Mouse (Mus musculus): ENCODE measurements at regions not wholly inside any gene's neighbourhood (a gene's known extent, or its start where the extent isn't known, plus 50 kb on each side); places are given as distances from the start of the nearest gene placed in this dataset.
A peak's percentile ranks its signal among the peaks of the same experiment; 100 is the strongest.

DNA sequence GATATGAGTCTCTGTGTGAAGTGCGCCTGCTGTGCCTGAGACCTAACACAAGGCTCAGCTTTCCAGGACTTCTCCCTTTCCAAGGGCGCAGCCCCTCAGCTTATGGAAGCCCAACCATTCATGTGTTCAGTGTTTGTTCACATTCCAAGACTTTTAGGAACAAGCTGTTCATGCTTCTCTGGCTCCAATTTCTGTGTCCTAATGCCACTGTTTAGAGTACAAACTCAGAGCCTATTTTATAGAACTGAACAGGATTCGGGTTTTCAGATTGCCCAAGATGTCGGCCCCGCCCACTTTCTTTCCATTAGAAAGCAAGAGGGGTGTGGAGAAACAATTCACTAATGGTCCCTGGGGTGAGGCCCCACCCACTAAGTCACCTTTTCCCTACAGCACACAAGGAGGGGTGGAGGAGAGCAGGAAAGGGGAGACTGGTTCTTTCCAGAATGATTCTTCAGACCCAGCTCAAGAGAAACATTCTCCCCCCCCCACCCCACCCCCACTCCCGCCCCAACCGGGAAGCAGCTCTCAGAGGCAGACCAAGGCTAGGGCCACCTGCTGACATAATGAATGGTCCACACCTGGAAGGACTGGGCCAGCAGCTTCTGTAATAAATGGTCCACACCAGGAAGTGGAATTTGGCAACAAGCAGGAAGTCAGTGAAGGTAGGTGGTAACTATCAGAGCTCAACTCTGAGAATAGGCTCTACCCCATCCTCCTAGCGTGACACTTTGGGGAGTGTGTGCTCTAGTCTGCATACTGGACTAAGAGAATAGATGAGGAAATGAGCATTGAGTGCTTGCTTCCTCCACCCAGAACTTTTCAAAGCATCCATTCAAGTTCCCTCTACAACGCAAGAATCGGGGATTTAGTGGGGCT is 120.2 kb upstream of the Zfp648 start:
- DNase-seq (ENCODE audit: low spot score in 2 of 2), result no peak

- no peak for DNase-seq (ENCODE audit: low spot score in 2 of 2)
Observed at GRCm38 (mm10) chr1:154086145-154086544, 114.8 kb upstream of the Zfp648 start.

DNA sequence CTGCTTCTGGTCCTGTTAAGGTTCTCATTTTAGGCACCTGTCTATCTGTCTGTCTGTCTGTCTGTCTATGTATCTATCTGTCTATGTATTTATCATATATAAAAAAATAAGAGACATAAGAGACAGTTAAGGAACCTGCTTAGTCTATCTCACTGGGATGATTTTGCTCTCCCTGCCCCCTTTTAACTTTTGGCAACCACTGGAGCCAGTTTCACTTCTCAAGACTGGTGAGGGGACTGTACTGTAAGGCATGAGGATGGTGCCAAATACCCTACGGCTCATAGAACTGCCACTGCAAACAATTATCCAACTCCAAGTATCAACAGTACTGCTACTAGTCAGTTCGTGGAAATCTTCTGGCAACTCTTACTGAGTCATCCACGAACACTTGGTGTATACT is 111.2 kb upstream of the Zfp648 start:
- DNase-seq (ENCODE audit: low spot score in 2 of 2), result no peak

DNA sequence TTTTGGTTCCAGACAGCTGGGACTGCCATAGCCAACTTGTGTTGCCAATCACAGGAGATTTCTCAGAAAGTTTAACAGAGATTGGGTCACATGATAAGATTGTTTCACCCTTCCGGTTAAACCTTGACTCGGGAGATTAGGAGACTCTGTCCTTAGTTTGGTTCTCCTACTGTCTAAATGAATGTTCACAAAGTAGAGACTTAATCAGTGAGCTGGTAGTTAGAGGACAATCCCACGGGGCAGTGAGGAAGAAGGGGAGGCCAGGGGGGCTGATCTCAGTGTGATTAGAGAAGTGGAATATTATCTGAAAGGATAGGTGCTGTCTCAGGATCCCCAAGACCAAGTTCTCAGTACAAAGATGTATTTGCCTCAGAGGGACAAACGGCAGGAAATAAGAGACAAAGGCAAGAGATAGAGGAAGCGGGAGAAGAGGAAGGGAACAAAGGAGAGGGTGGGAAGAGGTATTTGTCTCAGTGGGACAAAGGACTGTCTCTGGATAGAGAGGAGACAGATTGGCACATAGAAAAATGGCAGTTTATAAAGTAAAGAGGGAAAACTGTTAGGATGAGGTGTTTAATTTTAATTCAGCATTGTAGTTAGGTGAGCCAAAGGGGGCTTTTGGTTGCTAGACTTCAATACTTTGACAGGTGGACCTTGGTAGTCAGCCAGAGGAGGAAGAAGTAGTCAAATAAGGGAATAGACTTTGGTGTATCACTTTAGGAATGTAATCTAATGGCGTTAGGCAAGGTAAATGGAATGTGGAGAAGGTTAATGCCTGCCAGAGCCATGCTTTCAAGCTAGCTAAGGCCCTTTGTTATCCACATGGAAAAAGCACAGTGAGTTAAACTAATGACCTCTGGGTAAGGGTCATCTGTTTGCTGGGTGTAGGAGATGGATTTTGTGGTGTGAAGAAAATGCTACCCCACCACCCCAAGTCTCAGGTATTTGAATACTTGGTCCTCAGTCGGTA is 110.2 kb upstream of the Zfp648 start:
- DNase-seq (ENCODE audit: low spot score in 2 of 2), result no peak

- no peak for DNase-seq (ENCODE audit: low spot score in 2 of 2)
Observed at GRCm38 (mm10) chr1:154093549-154093948, 107.4 kb upstream of the Zfp648 start.

DNA sequence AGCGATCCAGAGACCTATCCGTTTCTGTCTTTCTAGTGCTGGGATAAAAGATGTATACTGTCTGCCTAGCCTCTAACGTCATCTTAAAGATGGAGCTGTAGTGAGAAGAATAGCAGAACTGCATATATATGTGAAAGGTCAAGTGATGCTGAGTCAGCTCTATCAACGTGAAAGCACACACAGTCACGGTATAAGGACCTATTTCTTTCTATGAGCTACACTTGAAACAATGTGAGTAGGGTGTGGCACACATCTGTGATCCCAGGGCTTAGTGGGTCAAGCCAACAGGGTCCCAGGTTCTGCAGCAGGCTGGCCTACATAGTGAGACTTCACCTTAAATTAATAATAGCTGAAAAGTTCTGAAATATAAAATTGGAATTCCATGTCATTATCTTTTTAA is 106.6 kb upstream of the Zfp648 start:
- DNase-seq (ENCODE audit: low spot score in 2 of 2), result no peak

DNA sequence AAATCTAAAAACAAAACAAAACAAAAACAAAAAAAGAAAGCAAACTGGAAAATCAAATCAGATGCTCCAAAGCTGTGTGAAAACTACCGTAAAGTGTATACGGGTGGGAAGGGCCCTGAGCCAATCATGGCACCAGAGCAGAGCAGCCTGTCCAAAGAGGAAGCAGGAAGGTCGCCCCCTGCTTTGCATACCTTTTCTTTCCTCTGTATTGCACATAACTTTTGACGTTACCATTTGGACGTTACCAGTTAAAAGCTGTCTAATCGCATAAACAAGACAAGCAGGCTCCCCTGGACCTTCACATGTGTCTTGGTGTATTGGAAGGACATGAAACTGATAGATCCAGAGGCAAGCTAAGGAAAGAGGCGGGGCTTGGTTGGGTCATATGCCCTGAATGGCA is 104.9 kb upstream of the Zfp648 start:
- no peak for DNase-seq (ENCODE audit: low spot score in 2 of 2)

DNA sequence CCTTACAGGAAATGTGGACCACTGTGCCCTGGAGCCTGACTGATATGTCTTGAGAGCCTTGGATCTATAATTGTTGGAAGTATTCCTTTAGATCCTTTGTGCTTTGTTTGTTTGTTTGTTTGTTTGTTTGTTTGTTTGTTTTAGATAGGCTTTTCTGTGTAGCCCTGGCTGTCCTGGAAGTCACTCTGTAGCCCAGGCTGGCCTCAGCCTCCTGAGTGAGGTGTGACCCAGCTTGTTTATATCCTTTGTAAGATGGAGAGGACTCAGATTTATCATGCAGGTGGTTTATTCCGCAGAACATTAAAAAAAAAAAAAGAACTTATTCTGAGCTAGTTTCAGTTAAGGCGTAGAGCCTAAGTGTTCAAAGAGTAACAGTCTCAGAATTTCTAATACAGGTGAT is 104.1 kb upstream of the Zfp648 start:
- no peak for DNase-seq (ENCODE audit: low spot score in 2 of 2)

GRCm38 (mm10) chr1:154097656-154098055 is 103.3 kb upstream of the Zfp648 start:
- DNase-seq (ENCODE audit: low spot score in 2 of 2), result peak in 1 of 2 experiments; percentile 46

DNA sequence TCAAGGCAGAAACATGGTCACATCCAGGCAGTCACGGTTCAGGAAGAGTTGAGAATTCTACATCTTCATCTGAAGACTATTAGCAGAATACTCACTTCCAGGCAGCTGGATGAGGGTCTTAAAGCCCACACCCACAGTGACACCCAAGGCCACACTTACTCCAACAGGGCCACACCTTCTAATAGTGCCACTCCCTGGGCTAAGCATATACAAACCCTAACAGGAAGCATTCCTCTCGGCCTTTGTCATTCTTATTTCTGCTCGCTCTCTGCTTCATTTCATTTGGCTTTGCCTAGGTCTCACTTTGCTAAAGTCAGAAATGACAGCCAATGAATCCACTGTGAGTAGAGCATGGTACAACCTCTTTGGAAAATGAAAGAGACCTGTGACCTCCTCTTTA is 100.4 kb upstream of the Zfp648 start:
- DNase-seq (ENCODE audit: low spot score in 2 of 2), result no peak

DNA sequence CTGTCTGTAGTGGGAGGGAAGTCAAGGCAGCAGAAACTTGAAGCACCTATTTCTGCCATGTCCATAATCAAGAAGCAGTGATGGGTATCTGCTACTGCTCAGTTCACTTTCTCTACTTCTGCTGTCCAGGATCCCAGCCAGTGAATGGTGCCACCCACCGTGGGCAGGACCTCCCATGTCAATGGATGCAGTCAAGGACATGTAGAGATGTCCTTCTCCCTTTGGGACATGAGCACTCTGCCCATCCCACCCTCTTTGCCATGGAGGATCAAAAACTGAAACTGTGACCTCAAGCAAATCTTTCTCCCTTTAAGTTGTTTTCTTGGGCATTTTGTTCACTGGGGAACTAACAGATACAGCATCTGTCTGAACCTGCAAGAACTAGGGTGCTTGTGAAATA is 99.6 kb upstream of the Zfp648 start:
- DNase-seq (ENCODE audit: low spot score in 2 of 2), result no peak

DNA sequence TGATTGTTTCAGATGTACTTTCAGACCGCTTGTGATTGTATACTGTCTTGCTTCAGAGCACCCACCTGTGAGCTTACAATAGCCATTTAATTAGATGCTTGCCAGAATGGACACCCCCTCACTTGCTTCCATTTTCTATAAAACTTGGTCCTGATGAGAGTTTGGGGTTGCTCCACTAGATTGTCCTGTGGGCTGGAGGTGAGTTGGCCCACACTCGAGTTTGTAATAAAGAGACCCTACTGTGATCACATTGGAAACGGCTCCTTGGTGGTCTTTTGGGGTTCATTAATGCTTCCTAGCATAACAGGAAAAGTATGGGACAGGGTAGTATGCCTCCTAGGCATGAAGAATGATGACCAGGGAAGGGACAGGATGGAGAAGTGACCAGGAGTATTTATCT is 98.8 kb upstream of the Zfp648 start:
- DNase-seq (ENCODE audit: low spot score in 2 of 2), result no peak

- peak; percentile 59 to 82 for DNase-seq (ENCODE audit: low spot score in 2 of 2)
Observed at GRCm38 (mm10) chr1:154102871-154103596, 98.0 kb upstream of the Zfp648 start.

DNA sequence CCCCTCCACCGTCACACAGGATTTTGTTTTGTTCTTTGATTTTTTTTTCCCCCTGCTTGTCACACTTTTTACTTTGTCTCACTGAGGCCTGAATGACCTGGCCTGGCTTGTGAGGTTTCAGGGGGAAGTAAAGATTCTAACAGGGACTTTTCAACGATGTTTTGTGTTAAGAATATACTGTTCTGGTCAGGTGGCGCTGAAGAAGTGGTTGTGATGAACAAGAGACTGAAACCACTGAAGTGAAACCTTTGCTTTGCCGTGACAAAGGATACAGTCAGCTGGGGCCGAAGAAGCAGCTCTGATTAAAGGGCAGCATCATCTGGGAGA is 97.4 kb upstream of the Zfp648 start:
- no peak for DNase-seq (ENCODE audit: low spot score in 2 of 2)

DNA sequence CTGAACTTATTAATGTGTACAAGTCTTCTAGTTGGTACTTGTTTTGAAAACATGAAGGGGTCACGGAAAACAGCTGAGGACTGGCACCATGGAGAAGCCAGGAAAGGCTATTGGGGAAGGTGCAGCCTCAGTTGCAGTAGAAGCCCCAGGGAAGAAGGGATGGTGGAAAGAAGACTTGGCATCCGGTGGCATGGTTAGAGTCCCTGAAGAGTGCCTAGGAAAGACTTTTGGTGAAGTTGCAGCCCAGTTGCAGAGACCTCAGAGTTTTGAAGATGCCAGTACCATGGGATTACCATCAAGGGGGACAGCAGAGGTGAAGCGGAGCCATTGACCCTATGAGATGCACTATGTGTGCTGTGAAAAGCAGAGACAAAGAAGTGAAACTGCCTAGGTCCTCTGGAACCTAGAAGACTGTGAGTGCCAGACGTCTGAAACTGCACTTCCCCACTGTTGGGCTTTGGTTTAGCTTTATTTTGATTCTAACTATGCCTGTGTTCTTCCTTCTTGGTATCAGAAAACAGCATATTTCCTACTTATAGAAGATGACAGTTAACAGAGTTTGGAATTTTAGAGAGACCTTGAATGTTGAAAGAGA is 96.9 kb upstream of the Zfp648 start:
- DNase-seq (ENCODE audit: low spot score in 2 of 2), result no peak

GRCm38 (mm10) chr1:154104779-154105178 is 96.2 kb upstream of the Zfp648 start:
- no peak for DNase-seq (ENCODE audit: low spot score in 2 of 2)

GRCm38 (mm10) chr1:154112500-154112899 is 88.5 kb upstream of the Zfp648 start:
- no peak for DNase-seq (ENCODE audit: low spot score in 2 of 2)

GRCm38 (mm10) chr1:154113291-154114050 is 87.5 kb upstream of the Zfp648 start:
- DNase-seq (ENCODE audit: low spot score in 2 of 2), result no peak

DNA sequence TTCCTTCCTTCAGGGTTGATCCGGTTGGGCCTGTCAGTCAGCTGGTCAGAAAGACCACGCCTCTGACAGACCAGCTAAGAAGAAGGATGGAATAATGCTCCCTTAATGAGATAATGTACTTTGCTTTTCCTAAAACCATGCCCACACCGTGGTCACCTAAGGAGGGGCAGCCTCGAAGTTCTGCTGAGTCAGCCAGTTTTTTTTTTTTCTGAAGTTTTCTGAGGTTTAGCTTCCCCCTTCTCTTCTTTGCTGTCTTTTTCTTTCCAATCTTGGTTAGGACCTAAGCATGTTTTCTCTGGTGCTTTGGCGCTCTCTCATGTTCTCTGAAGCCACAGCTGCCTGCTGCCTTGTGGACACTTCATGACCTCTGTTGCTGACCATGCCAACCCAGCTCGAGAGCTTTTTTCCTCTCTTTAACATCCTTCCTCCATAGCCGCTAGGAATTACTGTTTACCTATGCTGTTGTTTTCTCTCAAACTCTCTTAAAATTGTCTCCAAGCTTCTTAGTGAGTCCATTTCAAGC is 84.7 kb upstream of the Zfp648 start:
- DNase-seq (ENCODE audit: low spot score in 2 of 2), result no peak

- peak in 1 of 2 experiments; percentile 28 for DNase-seq (ENCODE audit: low spot score in 2 of 2)
Observed at GRCm38 (mm10) chr1:154117346-154117687, 83.7 kb upstream of the Zfp648 start.

All from frontal cortex, postnatal 14 days (tissue).